Mouse (Mus musculus) ES-E14 (cell line): ENCODE measurements around the gene Pcbp4.

Source experiments
- CHD2 ChIP-seq: IDR thresholded peaks from 2 replicates; pipeline ENCODE4 v1.6.1; 2014; ENCODE audit warnings: mild to moderate bottlenecking, low read depth, low read length, inconsistent platforms
- HCFC1 ChIP-seq: IDR thresholded peaks from 2 replicates; pipeline ENCODE4 v1.6.1; 2012; ENCODE audit warnings: low read length, inconsistent platforms, borderline replicate concordance; ENCODE audit not compliant: insufficient read depth

GRCm38 (mm10) chr9:106416826-106417225 lies 36.3 kb upstream of the Pcbp4 start:
- TF ChIP-seq HCFC1 (no peak), CHD2 (no peak)
